In genomic region chr17:14912420-14912819, GRCm38 (mm10) we compare ENCODE assay signal across 12 mouse cellular contexts. TPM values are rescaled to one million over a fixed set of nuclear protein-coding genes. Genes with fewer than 3 reads are reported as not detected.
DNase-seq lines count a peak whose midpoint lies in the region; ATAC-seq and TF ChIP-seq lines count a peak whose summit lies in the region.
"Had no signal": no experiment of that assay in that cellular context is flagged by ENCODE, and none has a peak within 500 bp of the region (broad histone marks: within the 10 kb centered on the region; RNA-seq: fewer than 3 reads in every experiment).

No protein-coding gene starts in this region.

- no peak overlapping the region for H3K27ac ChIP-seq in heart, adult 2 months
- H3K27ac ChIP-seq in lung, embryonic 14.5 days (ENCODE audit: low read depth), result no peak overlapping the region
- H3K27ac ChIP-seq in bone marrow, adult 2 months (ENCODE audit: control insufficient read depth, insufficient read depth, low read depth, low read length, poor library complexity), result no peak overlapping the region
- H3K27ac ChIP-seq: forebrain, embryonic 12.5 days had no signal

- H3K27me3 ChIP-seq in heart, adult 2 months (ENCODE audit: control insufficient read depth, insufficient read depth, low read length), result no peaks in the 10 kb centered on the region
- no peaks in the 10 kb centered on the region for H3K27me3 ChIP-seq in lung, embryonic 14.5 days (ENCODE audit: insufficient read depth, low read length)
- H3K27me3 ChIP-seq: forebrain, embryonic 12.5 days had no signal

- H3K9ac ChIP-seq in heart, adult 2 months (ENCODE audit: low read depth, low read length), result no peak overlapping the region
- no peak overlapping the region for H3K9ac ChIP-seq in lung, embryonic 14.5 days
- H3K9ac ChIP-seq: forebrain, embryonic 12.5 days had no signal

- DNase-seq in heart, adult 2 months, result no peak
- no peak for DNase-seq in heart, adult 9 months (ENCODE audit: low spot score in 2 of 2)
- DNase-seq in lung, embryonic 14.5 days, result no peak
- DNase-seq in lung, postnatal 25 days (ENCODE audit: low spot score), result no peak
- DNase-seq in retina, embryonic 14.5 days (ENCODE audit: low spot score), result peak; percentile 28
- DNase-seq in gastrocnemius, postnatal 4 days (ENCODE audit: low spot score in 2 of 2), result no peak
- no peak for DNase-seq in Muller cell, postnatal 12 days (ENCODE audit: inconsistent ontology term)
- DNase-seq: cerebellum, adult 8-10 months; layer of hippocampus, adult 9-11 months; lung, postnatal 10 days had no signal

- H3K9me3 ChIP-seq in lung, embryonic 14.5 days (ENCODE audit: low read depth, low read length), result no peaks in the 10 kb centered on the region
- H3K9me3 ChIP-seq: forebrain, embryonic 12.5 days had no signal

- no peaks in the 10 kb centered on the region for H3K4me1 ChIP-seq in heart, adult 2 months (ENCODE audit: control insufficient read depth, insufficient read depth, low read length)
- no peaks in the 10 kb centered on the region for H3K4me1 ChIP-seq in lung, embryonic 14.5 days (ENCODE audit: insufficient read depth)
- no peaks in the 10 kb centered on the region for H3K4me1 ChIP-seq in bone marrow, adult 2 months (ENCODE audit: control insufficient read depth, insufficient read depth, low read length)
- H3K4me1 ChIP-seq: forebrain, embryonic 12.5 days had no signal

- no peaks in the 10 kb centered on the region for H3K79me2 ChIP-seq in heart, adult 2 months (replicated peaks; ENCODE audit: control insufficient read depth, insufficient read depth, low read length)

- H3K4me2 ChIP-seq in lung, embryonic 14.5 days, result no peak overlapping the region
- H3K4me2 ChIP-seq: forebrain, embryonic 12.5 days had no signal

- no peak overlapping the region for H3K4me3 ChIP-seq in heart, adult 2 months
- H3K4me3 ChIP-seq in lung, embryonic 14.5 days (ENCODE audit: low read depth, low read length), result no peak overlapping the region
- H3K4me3 ChIP-seq in bone marrow, adult 2 months (replicated peaks; ENCODE audit: control insufficient read depth, low read depth, low read length), result no peak overlapping the region
- H3K4me3 ChIP-seq: forebrain, embryonic 12.5 days had no signal

- TF ChIP-seq CTCF in heart, adult 2 months (IDR thresholded peaks at IDR 0.05), result peak; percentile 45
- TF ChIP-seq CTCF in lung, embryonic 14.5 days (IDR thresholded peaks at IDR 0.05; ENCODE audit: low read depth), result peak; percentile 42
- peak; percentile 28; the same call in 1 of the 2 replicates for TF ChIP-seq CTCF in bone marrow, adult 2 months (IDR thresholded peaks at IDR 0.05; ENCODE audit: control insufficient read depth, insufficient read depth, low read length)

- TF ChIP-seq EP300 in heart, adult 2 months (IDR thresholded peaks at IDR 0.05; ENCODE audit: insufficient read depth, low read depth, low read length), result no peak

- TF ChIP-seq POLR2A in heart, adult 2 months (IDR thresholded peaks at IDR 0.05; ENCODE audit: insufficient read depth, low read depth, low read length), result no peak
- no peak for TF ChIP-seq POLR2A in bone marrow, adult 2 months (IDR thresholded peaks at IDR 0.05; ENCODE audit: borderline replicate concordance, control insufficient read depth, low read depth, low read length)

- intact Hi-C loops in heart, adult 2 months (cut with DNase I), result no loop called here

- ATAC-seq in lung, embryonic 14.5 days (ENCODE audit: insufficient read depth), result no peak

- no peaks in the 10 kb centered on the region for H3K36me3 ChIP-seq in heart, adult 2 months (ENCODE audit: control insufficient read depth, insufficient read depth, low read length)
- H3K36me3 ChIP-seq in lung, embryonic 14.5 days (ENCODE audit: insufficient read depth), result no peaks in the 10 kb centered on the region
- H3K36me3 ChIP-seq: forebrain, embryonic 12.5 days had no signal

- 55% methylated on average over 6 of the region's 6 CpGs for WGBS in heart, adult 2 months
- WGBS in lung, embryonic 14.5 days, result 51% methylated on average over 6 of the region's 6 CpGs
- WGBS in bone marrow, adult 2 months, result 53% methylated on average over 6 of the region's 6 CpGs

RNA-seq across cellular contexts. Expression of gene Wdr27, which starts 30.5 kb away (rescaled TPM):
- 1 to 10 TPM in 1 of 2 experiments, not detected in 1; 1.1 TPM for total RNA-seq in heart, adult 2 months (2021)
- 0.47 and 0.86 TPM in 2 replicates for polyA plus RNA-seq in heart, adult 2 months (2012; rRNA removed)
- 4.7 and 6.1 TPM in 2 replicates for polyA plus RNA-seq in lung, embryonic 14.5 days (2014; fragmentation: Nextera tagmentation; extraction: Ambion mirVana)
- 3.9 TPM in 1 of 2 replicates, not detected in the other for polyA plus RNA-seq in bone marrow, adult 2 months (2011; ENCODE audit: insufficient read depth, insufficient read length, low replicate concordance, missing spikeins)
- total RNA-seq in gastrocnemius, postnatal 4 days (2021), result 1 to 10 TPM; 3.5 to 4.2 TPM

RNA-seq across cellular contexts. Expression of gene 1600012H06Rik, which starts 30.6 kb away (rescaled TPM):
- 10 to 100 TPM; 10.0 to 12.2 TPM for total RNA-seq in heart, adult 2 months (2021)
- 8.8 and 14.3 TPM in 2 replicates for polyA plus RNA-seq in heart, adult 2 months (2012; rRNA removed)
- polyA plus RNA-seq in lung, embryonic 14.5 days (2014; fragmentation: Nextera tagmentation; extraction: Ambion mirVana), result 31.0 and 32.8 TPM in 2 replicates
- 3.6 and 7.7 TPM in 2 replicates for polyA plus RNA-seq in bone marrow, adult 2 months (2011; ENCODE audit: insufficient read depth, insufficient read length, low replicate concordance, missing spikeins)
- total RNA-seq in gastrocnemius, postnatal 4 days (2021), result 10 to 100 TPM; 24.3 to 25.3 TPM

RNA-seq across cellular contexts. Expression of gene Phf10, which starts 48.7 kb away (rescaled TPM):
- 10 to 100 TPM; 45.3 to 53.1 TPM for total RNA-seq in heart, adult 2 months (2021)
- 19.0 and 33.5 TPM in 2 replicates for polyA plus RNA-seq in heart, adult 2 months (2012; rRNA removed)
- polyA plus RNA-seq in lung, embryonic 14.5 days (2014; fragmentation: Nextera tagmentation; extraction: Ambion mirVana), result 39.1 and 44.2 TPM in 2 replicates
- 61.6 and 84.2 TPM in 2 replicates for polyA plus RNA-seq in bone marrow, adult 2 months (2011; ENCODE audit: insufficient read depth, insufficient read length, low replicate concordance, missing spikeins)
- total RNA-seq in gastrocnemius, postnatal 4 days (2021), result 10 to 100 TPM; 75.3 to 81.4 TPM
